Mouse (Mus musculus) lung, adult 2 months (tissue): Measurements from ENCODE around the gene Tmsb15b1. TPM values are rescaled to one million over a fixed set of nuclear protein-coding genes. Genes with fewer than 3 reads are reported as not detected.
"Not testable (repeated sequence)": the region's sequence is repeated elsewhere in the genome, so short reads cannot be mapped to it uniquely, and the experiment has no call there.

Experiments used
- DNase-seq: peaks from one replicate; pipeline ENCODE4 v3.0.0; 2022
- H3K4me1 ChIP-seq: fragments of 200-500 bp; 2 replicates; pipeline ENCODE4 v1.6.1; 2011; ENCODE audit warnings: low read length; ENCODE audit not compliant: control insufficient read depth, insufficient read depth
- H3K4me3 ChIP-seq: fragments of 200-500 bp; replicated peaks from 2 replicates; pipeline ENCODE3; 2011; ENCODE audit warnings: low read depth, mild to moderate bottlenecking, control low read depth, low read length; ENCODE audit errors: extremely low read depth
- CTCF ChIP-seq: fragments of 200-500 bp; IDR thresholded peaks from 2 replicates; pipeline ENCODE4 v1.5.1; 2011; ENCODE audit warnings: mild to moderate bottlenecking, low read length, control low read depth; ENCODE audit not compliant: insufficient read depth
- POLR2A ChIP-seq: fragments of 200-500 bp; IDR thresholded peaks from 2 replicates; pipeline ENCODE4 v1.6.1; 2011; ENCODE audit warnings: low read depth, mild to moderate bottlenecking, control low read depth, low read length, borderline replicate concordance; ENCODE audit errors: extremely low read depth
- WGBS: fragments of 180-500 bp; shearing (Covaris S2); methylation state at CpG from one replicate; pipeline ENCODE4 v1.1.7; 2018; 5-methylcytosine and 5-hydroxymethylcytosine counted together
- polyA plus RNA-seq: library from polyadenylated mRNA; depleted of rRNA; stranded (reverse); fragments of >200 nt; gene quantifications from 2 replicates; pipeline ENCODE4 v1.2.3, GENCODE M21; 2012; rRNA removed

Gene Tmsb15b1
- polyA plus RNA-seq, 1 experiment = 0.62 TPM

- Histone ChIP-seq H3K4me1 (no peaks in the 10 kb centered on the region), H3K4me3 (no peak overlapping the region)
- TF ChIP-seq POLR2A = no peak
- TF ChIP-seq CTCF = peak; percentile 47
- DNase-seq = no peak
These were observed 1.9 kb upstream of the Tmsb15b1 start for GRCm38 (mm10) chrX:136978616-136979015.

GRCm38 (mm10) chrX:136975397-136975796 is 1.3 kb downstream of the Tmsb15b1 start, which contains the start of gene Tmsb15b2:
Gene Tmsb15b2, minus strand, starts transcription at chrX:136975497.
- H3K4me1 ChIP-seq, DNase-seq: not testable (repeated sequence)
- 82% methylated on average over 6 of the region's 6 CpGs for WGBS
- H3K4me3 ChIP-seq = peak within 1 kb of the TSS; percentile 73

- no peaks in the 10 kb centered on the region for H3K4me1 ChIP-seq
- H3K4me3 ChIP-seq = no peak overlapping the region
- WGBS = 35% methylated on average over 2 of the region's 2 CpGs
- no peak for DNase-seq
- TF ChIP-seq CTCF (peak; percentile 33), POLR2A (no peak)
These were observed 17.0 kb downstream of the Tmsb15b1 start for GRCm38 (mm10) chrX:136959688-136960087.

GRCm38 (mm10) chrX:136958300-136958699 is 18.4 kb downstream of the Tmsb15b1 start:
- not testable (repeated sequence) for H3K4me3 ChIP-seq, H3K4me1 ChIP-seq, DNase-seq
- 70% methylated on average over 5 of the region's 5 CpGs for WGBS

- WGBS = 33% methylated on average over 13 of the region's 13 CpGs
- peak; percentile 6 for DNase-seq
- H3K4me3 ChIP-seq, H3K4me1 ChIP-seq: not testable (repeated sequence)
These were observed 18.9 kb downstream of the Tmsb15b1 start for GRCm38 (mm10) chrX:136957583-136958279.

- H3K4me1 ChIP-seq = no peaks in the 10 kb centered on the region
- WGBS = 34% methylated on average over 3 of the region's 3 CpGs
- H3K4me3 ChIP-seq = no peak overlapping the region
- DNase-seq = no peak
- no peak for TF ChIP-seq POLR2A
- no peak for TF ChIP-seq CTCF
These were observed 38.7 kb downstream of the Tmsb15b1 start for GRCm38 (mm10) chrX:136937985-136938384.

- H3K4me3 ChIP-seq = no peak within 1 kb of the TSS
- no peaks in the 10 kb centered on the region for H3K4me1 ChIP-seq
- no peak for DNase-seq
- 89% methylated on average over 14 of the region's 14 CpGs for WGBS
- TF ChIP-seq POLR2A (no peak), CTCF (no peak)
These were observed 49.6 kb downstream of the Tmsb15b1 start, which contains the start of gene H2bfm for GRCm38 (mm10) chrX:136927031-136927430. Gene H2bfm, plus strand, starts transcription at chrX:136927325.

GRCm38 (mm10) chrX:136925863-136926262 is 50.8 kb downstream of the Tmsb15b1 start:
- TF ChIP-seq POLR2A (no peak), CTCF (no peak)
- no peak for DNase-seq
- Histone ChIP-seq H3K4me1 (no peaks in the 10 kb centered on the region), H3K4me3 (no peak overlapping the region)

Other genes starting within 250 kb of the Tmsb15b1 start
- gene Morf4l2, start 233.2 kb downstream of the Tmsb15b1 start, polyA plus RNA-seq = 24.2 and 43.0 TPM in 2 replicates
- gene Glra4, start 196.7 kb downstream of the Tmsb15b1 start, polyA plus RNA-seq = not detected in 2 replicates
- gene Plp1, start 154.2 kb downstream of the Tmsb15b1 start, polyA plus RNA-seq = 3.1 and 5.8 TPM in 2 replicates
- not detected in 2 replicates for gene Rab9b, start 108.1 kb downstream of the Tmsb15b1 start, polyA plus RNA-seq
- not detected in 2 replicates for gene H2bfm, start 49.5 kb downstream of the Tmsb15b1 start, polyA plus RNA-seq
- gene Tmsb15b2, start 1.4 kb downstream of the Tmsb15b1 start, polyA plus RNA-seq = not detected in 2 replicates
- 0.25 and 0.49 TPM in 2 replicates for gene Tmsb15l, start within 50 bp of the Tmsb15b1 start, polyA plus RNA-seq
- 0.26 and 0.34 TPM in 2 replicates for gene Zcchc18, start 16.3 kb upstream of the Tmsb15b1 start, polyA plus RNA-seq
- 3.6 and 4.3 TPM in 2 replicates for gene Slc25a53, start 61.4 kb upstream of the Tmsb15b1 start, polyA plus RNA-seq
- gene Fam199x, start 72.7 kb upstream of the Tmsb15b1 start, polyA plus RNA-seq = 1.0 and 1.3 TPM in 2 replicates
- gene Esx1, start 145.2 kb upstream of the Tmsb15b1 start, polyA plus RNA-seq = not detected in 2 replicates